Mouse (Mus musculus): ENCODE results near the gene Denr.

The Denr gene

DNA sequence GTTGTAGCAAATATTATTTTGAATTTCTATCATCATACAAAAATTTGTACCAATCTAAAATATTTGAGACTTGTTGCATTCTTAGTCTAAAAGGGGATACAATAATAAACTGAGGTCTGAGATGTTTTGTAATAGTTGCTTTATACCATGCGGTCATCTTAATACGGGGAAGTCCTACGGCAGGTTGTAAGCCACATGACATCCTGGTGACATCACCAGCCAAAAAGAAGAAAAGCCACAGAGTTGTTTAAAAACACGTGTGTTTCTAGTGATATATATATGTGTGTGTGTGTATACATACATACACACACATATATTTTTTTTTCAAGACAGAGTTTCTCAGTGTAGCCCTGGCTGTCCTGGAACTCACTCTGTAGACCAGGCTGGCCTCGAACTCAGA lies 13.5 kb upstream of the Denr start:
- ChIA-PET POLR2A (interaction anchor here in 2 of 4 experiments (0.6 to 1.3 kb wide), 2 partner anchors 14 to 937 kb away, joined by 3 read pairs; partner anchors contain the start of gene Denr (in 1 of the 2)), CTCF (interaction anchor here in 1 of 4 experiments (0.7 kb wide), 1 partner anchor 29 kb away, joined by 4 read pairs; no protein-coding TSS in a partner anchor)

DNA sequence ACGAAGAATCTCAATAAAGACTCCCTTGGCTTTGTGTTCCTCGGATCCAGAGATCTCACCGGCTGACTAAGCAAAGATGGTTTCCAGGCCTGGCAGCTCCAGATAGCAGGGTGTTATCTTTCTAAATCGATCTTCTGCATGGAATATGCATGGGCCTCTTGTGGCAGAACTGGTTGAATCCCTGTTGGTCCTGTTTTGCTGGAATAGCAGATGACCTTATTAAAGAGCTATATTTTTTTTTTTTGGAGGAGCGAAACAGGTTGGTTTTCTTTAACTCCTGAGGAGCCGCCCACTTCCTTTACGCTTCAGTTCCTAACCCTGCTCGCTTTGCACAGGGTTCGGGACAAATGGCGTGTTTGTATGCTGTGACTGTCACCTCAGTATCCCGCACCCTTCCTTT lies 10.6 kb upstream of the Denr start:
- POLR2A ChIA-PET = interaction anchor here in 3 of 4 experiments (0.6 to 1.2 kb wide), 6 partner anchors 10 to 431 kb away, joined by 3 to 4 read pairs (median 3); partner anchors contain the start of genes 2810006K23Rik (in 1 of the 3) and Mphosph9 (in 1 of the 3)

DNA sequence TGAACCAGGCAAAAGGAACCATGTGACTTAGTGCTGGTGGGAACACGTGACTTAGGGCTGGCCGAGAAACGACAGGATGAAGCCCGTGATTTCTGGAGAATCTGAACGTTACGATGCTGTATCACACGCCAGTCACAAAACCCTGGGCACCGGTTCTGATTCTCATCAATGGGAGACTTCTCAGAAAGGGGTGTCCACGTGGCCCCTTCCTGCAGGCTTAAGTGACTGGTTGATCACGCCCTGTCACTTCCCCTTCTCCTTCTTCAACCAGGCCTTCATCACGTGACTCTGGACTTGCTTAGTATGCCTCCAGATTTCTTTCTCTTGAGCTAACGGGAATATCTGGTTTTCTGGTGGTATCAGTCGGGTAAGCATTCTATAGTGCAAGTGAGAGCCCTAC lies 9.6 kb upstream of the Denr start:
- CTCF ChIA-PET = interaction anchor here in 1 of 4 experiments (0.6 to 0.7 kb wide), 2 partner anchors 9 to 173 kb away, joined by 3 to 14 read pairs; no protein-coding TSS in a partner anchor
- POLR2A ChIA-PET = interaction anchor here in 3 of 4 experiments (0.6 to 1.7 kb wide), 8 partner anchors 9 to 178 kb away, joined by 3 to 5 read pairs (median 4); partner anchors contain the start of gene Denr (in 1 of the 3)

More for the DNA sequence above, 10.6 kb upstream of the Denr start:
- CTCF ChIA-PET = interaction anchor here in 2 of 4 experiments (0.6 to 1.1 kb wide), 2 partner anchors 188 to 977 kb away, joined by 3 to 7 read pairs; no protein-coding TSS in a partner anchor

DNA sequence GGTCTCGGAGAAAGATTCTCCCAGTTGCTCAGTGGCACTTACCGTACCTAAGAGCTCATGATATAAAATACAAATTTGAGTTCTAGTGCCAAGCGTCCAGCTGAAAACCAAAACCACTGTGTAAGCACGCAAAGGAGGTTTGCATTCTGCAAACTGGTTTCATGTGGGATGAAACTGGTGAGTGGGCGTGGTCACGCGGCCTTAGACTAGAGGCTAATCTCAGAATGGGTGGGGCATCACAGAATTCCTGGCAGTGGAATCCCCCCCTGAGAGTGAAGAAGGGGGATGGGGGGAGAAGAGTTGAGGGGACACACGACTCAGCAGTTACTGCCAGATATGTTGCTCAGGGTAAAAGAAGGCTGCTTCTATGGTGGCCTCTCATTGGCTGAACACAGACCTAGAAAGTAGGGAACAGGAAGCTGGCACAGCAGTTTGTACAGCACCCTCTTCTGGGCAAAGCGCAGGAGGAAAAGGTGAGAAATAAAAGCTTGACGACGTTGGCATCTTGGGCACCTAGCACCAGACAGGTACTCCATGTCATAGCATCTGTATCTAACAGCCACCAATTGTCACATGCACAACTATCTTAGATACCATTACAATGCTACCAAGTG lies 2.8 kb upstream of the Denr start:
- ChIA-PET POLR2A (interaction anchor here in 1 of 4 experiments (1.3 kb wide), 1 partner anchor 9 kb away, joined by 5 read pairs; no protein-coding TSS in a partner anchor), CTCF (interaction anchor here in 2 of 4 experiments (0.5 to 1.0 kb wide), 3 partner anchors 15 to 65 kb away, joined by 3 to 5 read pairs (median 4); no protein-coding TSS in a partner anchor)

DNA sequence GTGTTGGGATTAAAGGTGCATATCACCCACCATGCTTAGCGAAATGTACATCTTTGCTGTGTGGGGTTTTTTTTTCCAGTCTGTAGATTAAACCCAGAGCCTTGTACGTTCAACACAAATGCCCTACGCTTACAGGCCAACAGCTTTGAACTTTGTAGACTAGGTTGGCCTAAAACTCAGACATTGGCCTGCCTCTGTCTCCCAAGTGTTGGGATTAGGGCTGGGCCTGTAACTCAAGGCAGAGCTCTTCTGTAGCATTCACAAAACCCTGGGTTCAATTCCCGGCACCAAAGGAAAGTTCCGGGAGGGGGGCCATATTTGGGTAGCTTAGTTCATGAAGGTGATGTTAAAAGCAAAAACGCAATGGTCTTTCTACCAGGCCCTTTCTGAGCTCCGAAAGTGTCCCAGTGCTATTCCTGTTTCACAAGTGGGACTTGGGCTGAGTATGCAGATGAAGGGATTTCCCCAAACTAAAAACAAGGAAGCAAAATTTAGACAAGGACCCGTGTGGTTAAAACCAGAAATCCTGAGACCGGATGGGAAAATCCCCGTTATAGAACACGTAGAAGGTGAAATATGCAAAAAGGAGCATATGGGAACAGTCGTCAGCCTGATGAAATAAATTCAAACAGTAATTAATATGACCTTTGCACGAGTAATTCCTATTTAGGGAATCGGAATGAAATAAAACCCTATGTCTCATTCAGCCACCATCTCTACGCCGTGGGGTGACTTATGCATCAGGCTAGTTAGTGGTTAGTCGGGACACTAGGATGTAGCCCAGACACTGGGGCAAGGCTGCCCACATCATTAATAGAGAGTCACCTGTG lies 614 bp upstream of the Denr start:
- ChIA-PET POLR2A (interaction anchor here in 3 of 4 experiments (0.5 to 1.2 kb wide), 10 partner anchors 8 to 768 kb away, joined by 3 to 6 read pairs (median 4); partner anchors contain the start of genes 2810006K23Rik (in 1 of the 3), Kntc1 (in 1 of the 3), Mphosph9 (in 1 of the 3) and Rsrc2 (in 1 of the 3)), CTCF (interaction anchor here in 3 of 4 experiments (0.5 to 1.3 kb wide), 5 partner anchors 9 to 281 kb away, joined by 3 to 4 read pairs (median 3); no protein-coding TSS in a partner anchor)

DNA sequence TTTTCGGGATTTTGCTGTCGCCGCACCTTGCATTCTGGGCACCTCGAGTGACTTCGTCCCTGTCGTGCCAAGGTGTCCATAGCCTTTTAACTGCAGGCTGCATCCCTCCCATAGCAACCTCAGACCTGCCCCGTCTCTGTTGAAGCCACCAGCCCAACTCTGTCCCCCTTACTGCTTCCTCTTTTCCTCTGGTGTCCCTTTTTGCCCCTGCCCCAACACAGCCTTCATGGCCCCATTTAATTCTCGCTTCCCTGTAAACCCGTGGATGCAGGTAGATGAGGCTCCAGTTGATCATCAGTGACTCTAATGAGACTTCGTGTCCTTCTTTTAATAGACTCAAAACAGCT lies 629 bp downstream of the Denr start:
- CTCF ChIA-PET = interaction anchor here in 2 of 4 experiments (0.5 to 0.7 kb wide), 7 partner anchors 15 to 1397 kb away, joined by 3 to 4 read pairs (median 3); partner anchors contain the start of gene Ccdc62 (in 1 of the 2)
- POLR2A ChIA-PET = interaction anchor here (0.7 to 2.4 kb wide), 13 partner anchors 8 to 577 kb away, joined by 3 to 11 read pairs (median 4); partner anchors contain the start of genes Ccdc62 (in 3 of the 4), 2810006K23Rik (in 1 of the 4), Kntc1 (in 1 of the 4) and Mphosph9 (in 1 of the 4)

DNA sequence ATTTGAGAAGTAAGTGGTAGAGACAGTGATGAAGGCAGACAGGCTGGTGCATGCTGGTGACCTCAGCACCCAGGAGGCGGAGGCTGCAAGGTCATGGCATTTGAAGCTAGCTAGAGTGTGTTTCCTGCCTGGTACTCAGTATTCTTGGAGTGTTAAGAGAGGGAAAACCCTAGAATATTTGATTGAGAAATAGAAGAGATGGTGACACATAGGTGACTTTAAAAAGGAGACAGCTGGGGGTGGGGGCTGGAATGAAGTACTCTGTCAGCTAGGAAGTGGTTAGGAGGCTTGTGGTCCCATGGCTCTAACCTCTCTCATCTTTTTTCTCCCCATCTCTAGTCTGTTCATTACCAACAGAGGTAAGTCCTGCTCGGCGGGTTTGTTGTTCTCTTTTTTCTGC lies 7.9 kb downstream of the Denr start:
- CTCF ChIA-PET = interaction anchor here in 1 of 4 experiments (0.6 kb wide), 1 partner anchor 94 kb away, joined by 3 read pairs; no protein-coding TSS in a partner anchor
- POLR2A ChIA-PET = interaction anchor here in 2 of 4 experiments (0.8 to 2.1 kb wide), 8 partner anchors 13 to 194 kb away, joined by 3 to 8 read pairs (median 4); partner anchors contain the start of genes Ccdc62 (in 2 of the 2), Gm43518 (in 1 of the 2), Kntc1 (in 1 of the 2) and Rsrc2 (in 1 of the 2)

DNA sequence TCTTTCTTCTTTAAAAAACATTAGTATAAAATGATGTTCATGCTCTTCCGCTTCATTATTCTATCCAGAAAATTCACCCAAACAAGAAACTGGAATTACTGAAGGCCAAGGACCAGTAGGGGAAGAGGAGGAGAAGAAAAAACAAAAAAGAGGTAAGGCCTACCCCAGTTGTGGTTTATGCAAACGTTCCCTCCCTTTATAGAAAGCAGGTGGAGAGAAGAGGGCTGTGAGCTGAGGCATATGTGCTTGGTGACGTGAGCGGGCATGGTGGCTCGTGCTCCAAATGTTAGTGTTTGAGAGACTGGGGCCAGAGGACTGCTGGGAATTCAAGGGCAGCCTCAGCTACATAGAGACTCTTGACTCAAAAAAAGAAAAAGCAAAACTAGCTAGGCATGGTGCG lies 15.1 kb downstream of the Denr start:
- ChIA-PET POLR2A (interaction anchor here in 3 of 4 experiments (0.5 to 2.0 kb wide), 6 partner anchors 13 to 173 kb away, joined by 3 to 11 read pairs (median 3); partner anchors contain the start of genes Kntc1 (in 1 of the 3) and Rsrc2 (in 1 of the 3)), CTCF (interaction anchor here in 1 of 4 experiments (0.6 kb wide), 2 partner anchors 15 to 28 kb away, joined by 3 to 4 read pairs; no protein-coding TSS in a partner anchor)

DNA sequence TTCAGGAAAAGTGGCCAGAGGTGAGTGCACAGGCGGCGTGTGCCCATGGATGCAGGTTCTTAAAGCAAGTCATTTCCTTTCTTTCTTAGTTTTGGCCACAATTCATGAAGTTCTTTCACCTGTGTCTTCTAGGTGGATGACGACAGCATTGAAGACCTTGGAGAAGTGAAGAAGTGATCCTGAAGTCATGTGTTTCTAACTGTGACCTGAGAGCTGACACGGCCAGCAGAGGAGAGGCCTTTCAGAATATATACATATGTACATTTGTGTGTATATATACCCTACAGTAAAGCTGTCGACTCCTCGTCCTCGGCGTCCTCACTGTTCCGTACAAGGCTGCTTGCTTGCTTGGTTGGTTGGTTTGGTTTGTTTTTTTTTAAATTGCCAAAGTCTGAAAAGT lies 20.1 kb downstream of the Denr start, which contains the start of gene Gm43518:
Gene Gm43518 (plus strand): TSS at position 301 of the 400 bp plus-strand sequence.
- ChIA-PET CTCF (interaction anchor here in 1 of 4 experiments (0.7 kb wide), 1 partner anchor 47 kb away, joined by 3 read pairs; no protein-coding TSS in a partner anchor), POLR2A (interaction anchor here in 1 of 4 experiments (0.9 to 1.2 kb wide), 2 partner anchors 11 to 17 kb away, joined by 4 to 5 read pairs; no protein-coding TSS in a partner anchor)

DNA sequence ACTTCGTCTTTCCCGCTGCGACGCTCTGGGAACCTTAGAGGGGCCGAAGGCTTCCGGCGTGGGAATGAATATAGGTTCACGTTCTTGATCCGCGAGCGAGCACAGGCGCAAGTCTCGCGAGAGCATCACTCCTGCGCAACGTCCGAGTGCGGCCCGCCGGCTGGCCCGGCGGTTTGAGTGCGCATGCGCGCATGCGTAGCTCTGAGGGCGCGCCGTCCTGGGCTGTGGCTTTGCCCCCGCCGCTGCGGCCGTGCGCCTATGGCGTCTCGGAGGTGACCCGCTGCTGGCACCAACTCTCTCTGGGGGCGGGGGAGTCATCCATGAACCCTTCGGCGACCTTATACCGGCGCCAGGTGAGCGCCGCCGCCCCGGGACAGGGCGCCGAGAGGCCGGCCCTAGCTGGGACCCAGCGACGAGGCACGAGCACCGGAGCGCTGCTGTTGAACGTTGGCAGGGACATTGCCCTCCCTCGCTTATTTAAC lies 23.6 kb downstream of the Denr start, which contains the start of gene Ccdc62:
Gene Ccdc62 (plus strand): TSS at position 172 of the 482 bp plus-strand sequence.
- ChIA-PET CTCF (interaction anchor here in 2 of 4 experiments (0.5 to 1.2 kb wide), 8 partner anchors 11 to 553 kb away, joined by 3 to 4 read pairs (median 3); partner anchors contain the start of genes Abcb9 (in 1 of the 2), Denr (in 1 of the 2) and Snrnp35 (in 1 of the 2)), POLR2A (interaction anchor here in 3 of 4 experiments (0.5 to 2.0 kb wide), 28 partner anchors 8 to 762 kb away, joined by 3 to 8 read pairs (median 4); partner anchors contain the start of genes Vps37b (in 2 of the 3), 2810006K23Rik (in 1 of the 3), Abcb9 (in 1 of the 3) and Denr (in 1 of the 3))

DNA sequence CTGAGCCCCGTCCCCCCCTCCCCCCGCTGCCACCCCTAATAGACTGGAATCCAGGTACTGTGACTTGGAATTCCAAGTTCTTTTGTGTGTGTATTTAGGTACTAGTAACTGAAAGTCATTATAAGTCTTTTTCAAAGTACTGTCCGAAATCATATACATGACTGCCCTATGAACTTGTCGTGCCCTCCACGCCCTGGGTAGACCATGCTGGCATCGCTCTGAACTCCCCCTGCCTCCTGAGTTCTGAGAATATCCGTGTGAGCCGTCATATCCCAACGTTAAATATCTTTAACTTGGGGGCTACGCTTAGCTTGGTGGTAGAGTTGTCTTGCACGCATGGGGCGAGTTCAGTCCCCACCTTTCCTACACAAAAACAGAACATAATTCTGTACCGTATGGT lies 24.2 kb downstream of the Denr start:
- POLR2A ChIA-PET = interaction anchor here in 3 of 4 experiments (0.5 to 2.0 kb wide), 27 partner anchors 10 to 763 kb away, joined by 3 to 8 read pairs (median 4); partner anchors contain the start of genes Vps37b (in 2 of the 3), 2810006K23Rik (in 1 of the 3), Abcb9 (in 1 of the 3) and Denr (in 1 of the 3)

DNA sequence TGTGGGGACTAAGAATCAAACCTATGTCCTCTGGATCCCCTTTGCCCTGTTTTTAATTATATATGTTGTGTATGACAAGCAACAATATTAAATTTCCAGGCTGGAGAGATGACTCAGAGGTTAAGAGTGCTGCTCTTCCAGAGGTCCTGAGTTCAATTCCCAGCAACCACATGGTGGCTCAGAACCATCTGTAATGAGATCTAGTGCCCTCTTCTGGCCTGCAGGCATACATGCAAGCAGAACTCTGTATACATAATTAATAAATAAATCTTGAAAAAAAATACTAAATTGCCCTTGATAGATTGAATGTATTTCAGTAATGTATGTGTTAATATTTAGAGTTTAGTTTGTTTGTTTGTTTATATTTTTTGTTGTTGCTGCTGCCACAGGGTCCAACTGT lies 26.0 kb downstream of the Denr start:
- ChIA-PET POLR2A (interaction anchor here in 3 of 4 experiments (0.5 to 1.4 kb wide), 7 partner anchors 9 to 395 kb away, joined by 3 to 4 read pairs (median 3); partner anchors contain the start of genes 2810006K23Rik (in 1 of the 3) and Mphosph9 (in 1 of the 3)), CTCF (interaction anchor here in 2 of 4 experiments (1.0 to 2.1 kb wide), 3 partner anchors 23 to 152 kb away, joined by 4 to 12 read pairs (median 9); no protein-coding TSS in a partner anchor)

More for the DNA sequence above, 24.2 kb downstream of the Denr start:
- CTCF ChIA-PET = interaction anchor here in 2 of 4 experiments (0.6 to 1.2 kb wide), 3 partner anchors 87 to 165 kb away, joined by 3 to 4 read pairs (median 3); partner anchors contain the start of gene Abcb9 (in 1 of the 2)

DNA sequence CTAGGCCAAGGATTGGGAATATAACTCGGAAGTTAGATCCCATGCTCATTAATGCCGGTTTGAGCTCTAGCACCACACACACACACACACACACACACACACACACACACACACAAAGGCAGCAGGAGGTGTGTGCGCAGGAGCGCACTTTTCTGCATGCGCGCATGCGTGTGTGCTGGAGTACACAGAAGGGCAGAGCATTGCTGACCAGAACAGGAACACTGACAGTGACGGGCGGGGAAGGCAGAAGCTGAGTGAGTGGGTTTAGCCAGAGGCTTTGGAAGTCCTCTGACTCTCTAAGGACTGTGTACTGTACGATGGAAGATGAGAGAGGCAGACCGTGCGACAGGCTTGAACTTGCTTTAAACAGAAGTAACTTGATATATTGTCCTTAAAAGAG lies 26.6 kb downstream of the Denr start:
- ChIA-PET CTCF (interaction anchor here in 3 of 4 experiments (0.8 to 2.1 kb wide), 15 partner anchors 8 to 178 kb away, joined by 3 to 14 read pairs (median 5); no protein-coding TSS in a partner anchor), POLR2A (interaction anchor here in 3 of 4 experiments (0.5 to 1.6 kb wide), 14 partner anchors 10 to 394 kb away, joined by 3 to 8 read pairs (median 3); partner anchors contain the start of genes 2810006K23Rik (in 1 of the 3), Abcb9 (in 1 of the 3) and Mphosph9 (in 1 of the 3))

DNA sequence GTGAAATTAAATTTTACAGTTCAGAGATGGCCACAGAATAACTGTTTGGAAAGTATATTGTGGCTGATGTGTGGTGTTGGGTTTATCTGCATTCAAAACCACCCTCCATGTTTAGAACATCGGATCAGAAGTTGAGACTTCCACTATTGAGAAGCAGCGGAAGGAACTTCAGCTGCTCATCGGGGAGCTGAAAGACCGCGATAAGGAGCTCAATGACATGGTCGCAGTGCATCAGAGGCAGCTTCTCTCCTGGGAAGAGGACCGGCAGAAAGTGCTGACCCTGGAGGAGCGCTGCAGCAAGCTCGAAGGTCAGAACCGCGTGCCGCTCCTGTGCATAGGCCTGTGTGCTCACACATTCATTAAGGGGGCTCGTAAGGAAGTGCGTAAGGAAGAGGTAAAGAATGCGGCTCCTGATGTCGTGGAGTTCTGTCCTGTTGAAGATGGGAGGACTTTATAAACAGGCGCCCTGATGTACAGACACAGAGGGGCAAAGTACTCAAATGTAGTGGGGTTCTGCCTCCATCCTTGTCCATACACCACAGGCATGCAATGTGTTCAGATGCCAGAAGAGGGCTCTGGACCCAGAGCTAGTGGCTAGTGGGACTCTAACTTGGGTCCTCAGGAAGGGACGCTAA lies 27.1 kb downstream of the Denr start:
- POLR2A ChIA-PET = interaction anchor here in 3 of 4 experiments (0.6 to 1.6 kb wide), 13 partner anchors 24 to 393 kb away, joined by 3 to 8 read pairs (median 3); partner anchors contain the start of genes 2810006K23Rik (in 1 of the 3), Abcb9 (in 1 of the 3) and Mphosph9 (in 1 of the 3)
- CTCF ChIA-PET = interaction anchor here (0.5 to 2.1 kb wide), 22 partner anchors 8 to 462 kb away, joined by 3 to 14 read pairs (median 4); no protein-coding TSS in a partner anchor

DNA sequence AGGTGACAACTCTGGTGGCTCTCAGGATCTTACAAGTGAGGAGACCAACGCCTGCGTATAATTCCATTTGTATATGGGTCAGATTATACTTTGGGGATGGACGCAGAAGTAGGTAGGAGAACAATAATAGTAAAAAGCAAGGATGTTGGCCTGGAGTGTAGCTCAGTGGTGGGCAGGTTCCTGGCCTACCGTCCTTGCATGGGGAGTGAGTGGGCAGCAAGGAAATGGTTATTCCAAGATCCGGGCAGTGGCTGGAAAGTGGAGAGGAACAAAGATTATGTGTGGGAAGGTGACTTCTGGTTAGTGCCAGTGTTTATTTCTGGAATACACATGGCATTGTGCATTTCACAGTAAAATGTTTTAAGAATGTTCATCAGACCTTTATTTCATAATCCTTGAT lies 29.0 kb downstream of the Denr start:
- ChIA-PET CTCF (interaction anchor here in 1 of 4 experiments (0.6 kb wide), 1 partner anchor 360 kb away, joined by 4 read pairs; no protein-coding TSS in a partner anchor), POLR2A (interaction anchor here in 1 of 4 experiments (1.6 kb wide), 1 partner anchor 140 kb away, joined by 3 read pairs; no protein-coding TSS in a partner anchor)

Measured in embryonic stem cell, embryonic (primary cell).